Mouse (Mus musculus) bone marrow, adult 2 months (tissue): ENCODE results near the gene Aar2. TPM values are rescaled to one million over a fixed set of nuclear protein-coding genes. Genes with fewer than 3 reads are reported as not detected.

Experiments
- H3K27ac ChIP-seq: fragments of 200-500 bp; 2 replicates; pipeline ENCODE4 v1.5.1; 2012; ENCODE audit warnings: low read depth, mild to moderate bottlenecking, control low read depth, inconsistent platforms, low read length; ENCODE audit not compliant: control insufficient read depth, poor library complexity, insufficient read depth
- H3K4me1 ChIP-seq: fragments of 200-500 bp; 2 replicates; pipeline ENCODE4 v1.6.1; 2011; ENCODE audit warnings: low read length; ENCODE audit not compliant: control insufficient read depth, insufficient read depth
- H3K4me3 ChIP-seq: fragments of 200-500 bp; replicated peaks from 2 replicates; pipeline ENCODE3; 2011; ENCODE audit warnings: mild to moderate bottlenecking, low read depth, low read length, control low read depth; ENCODE audit not compliant: control insufficient read depth
- CTCF ChIP-seq: fragments of 200-500 bp; IDR thresholded peaks from 2 replicates; pipeline ENCODE4 v1.5.1; 2011; ENCODE audit warnings: low read length, control low read depth; ENCODE audit not compliant: control insufficient read depth, insufficient read depth
- POLR2A ChIP-seq: fragments of 200-500 bp; IDR thresholded peaks from 2 replicates; pipeline ENCODE4 v1.6.1; 2011; ENCODE audit warnings: low read depth, mild to moderate bottlenecking, control low read depth, low read length, borderline replicate concordance; ENCODE audit not compliant: control insufficient read depth
- WGBS: fragments of 180-500 bp; shearing (Covaris S2); methylation state at CpG from one replicate; pipeline ENCODE4 v1.1.7; 2018; 5-methylcytosine and 5-hydroxymethylcytosine counted together
- polyA plus RNA-seq: library from polyadenylated mRNA; stranded (reverse); fragments of >200 nt; gene quantifications from 2 replicates; pipeline ENCODE4 v1.2.4, GENCODE M21; 2011; ENCODE audit warnings: low replicate concordance; ENCODE audit not compliant: missing spikeins, insufficient read depth, insufficient read length

Gene Aar2
- polyA plus RNA-seq, 1 experiment = 15.1 TPM

DNA sequence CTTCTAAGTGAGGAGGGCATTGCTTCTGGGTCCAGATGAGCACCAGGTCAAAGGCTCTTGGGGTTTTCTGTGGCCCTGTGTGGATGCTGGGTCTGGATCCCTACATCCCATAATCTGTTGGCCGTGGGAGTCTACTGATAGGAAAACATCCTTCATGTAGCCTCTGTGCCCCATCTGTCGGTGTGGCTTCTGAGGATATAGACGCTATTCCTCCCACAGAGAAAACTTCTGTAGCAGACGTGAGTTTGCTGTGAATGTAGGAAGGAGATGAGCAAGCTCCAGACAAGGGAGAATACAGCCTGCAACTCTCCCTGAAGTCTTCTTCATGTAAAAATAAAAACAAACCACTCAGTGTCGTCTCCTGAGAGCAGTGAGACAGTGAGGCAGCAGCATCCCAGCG, 29.1 kb upstream of the Aar2 start:
- 82% methylated on average over 6 of the region's 6 CpGs for WGBS
- Histone ChIP-seq H3K4me1 (no peaks in the 10 kb centered on the region), H3K4me3 (no peak overlapping the region), H3K27ac (no peak overlapping the region)
- TF ChIP-seq CTCF = no peak
- no peak for TF ChIP-seq POLR2A

- H3K4me1 ChIP-seq = no peaks in the 10 kb centered on the region
- H3K4me3 ChIP-seq = no peak overlapping the region
- 79% methylated on average over 5 of the region's 5 CpGs for WGBS
- H3K27ac ChIP-seq = no peak overlapping the region
- no peak for TF ChIP-seq POLR2A
- TF ChIP-seq CTCF = no peak
Measured at GRCm38 (mm10) chr2:156519584-156519983, 27.8 kb upstream of the Aar2 start.

- 33% methylated on average over 11 of the region's 11 CpGs for WGBS
- Histone ChIP-seq H3K4me1 (no peaks in the 10 kb centered on the region), H3K4me3 (no peak overlapping the region), H3K27ac (no peak overlapping the region)
- no peak for TF ChIP-seq POLR2A
- TF ChIP-seq CTCF = no peak
Measured at GRCm38 (mm10) chr2:156522994-156523393, 24.4 kb upstream of the Aar2 start.

DNA sequence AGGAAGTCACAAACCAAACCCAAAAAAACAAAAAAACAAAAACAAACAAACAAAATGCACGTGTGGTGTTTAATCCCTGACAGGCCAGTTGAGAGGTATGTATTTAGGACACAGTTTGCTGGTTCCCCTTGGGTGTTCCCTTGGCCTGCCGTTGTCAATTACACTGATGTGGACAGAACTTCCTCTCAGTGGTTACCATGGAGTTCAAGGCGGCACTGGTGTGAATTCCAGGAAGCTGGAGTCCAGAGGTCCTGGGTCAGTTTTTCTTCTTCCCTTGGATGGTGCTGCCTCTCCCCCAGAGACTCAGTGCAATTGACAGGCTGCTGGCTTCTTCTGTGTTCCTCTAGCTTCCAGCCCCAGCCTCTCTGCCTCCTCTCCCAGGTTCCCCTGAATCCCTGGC, 23.3 kb upstream of the Aar2 start:
- Histone ChIP-seq H3K4me1 (no peaks in the 10 kb centered on the region), H3K4me3 (no peak overlapping the region), H3K27ac (no peak overlapping the region)
- no peak for TF ChIP-seq POLR2A
- no peak for TF ChIP-seq CTCF
- WGBS = 19% methylated on average over 3 of the region's 3 CpGs

DNA sequence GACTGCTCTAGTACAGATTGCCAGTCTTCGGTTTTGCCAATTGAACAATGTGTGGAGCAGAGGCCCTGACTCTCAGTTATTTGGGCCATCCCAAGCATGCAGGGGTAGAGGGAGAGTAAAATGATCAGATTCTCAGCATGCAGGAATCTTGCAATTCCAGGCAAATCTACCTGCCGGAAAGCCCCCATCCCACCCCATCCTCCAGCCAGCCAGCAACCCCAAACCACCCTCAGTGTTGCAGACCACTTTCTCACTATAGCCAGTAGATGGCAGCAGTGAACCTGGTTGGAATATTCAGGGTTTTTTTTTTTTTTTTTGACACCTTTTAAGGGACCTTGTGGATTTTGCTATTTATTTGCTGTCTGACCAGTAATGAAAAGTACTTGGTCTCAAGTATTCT, 17.7 kb upstream of the Aar2 start:
- Histone ChIP-seq H3K27ac (no peak overlapping the region), H3K4me1 (no peaks in the 10 kb centered on the region), H3K4me3 (no peak overlapping the region)
- TF ChIP-seq CTCF = peak; percentile 39; the same call in 1 of the 2 replicates
- TF ChIP-seq POLR2A = no peak
- WGBS = 54% methylated on average over 2 of the region's 2 CpGs

DNA sequence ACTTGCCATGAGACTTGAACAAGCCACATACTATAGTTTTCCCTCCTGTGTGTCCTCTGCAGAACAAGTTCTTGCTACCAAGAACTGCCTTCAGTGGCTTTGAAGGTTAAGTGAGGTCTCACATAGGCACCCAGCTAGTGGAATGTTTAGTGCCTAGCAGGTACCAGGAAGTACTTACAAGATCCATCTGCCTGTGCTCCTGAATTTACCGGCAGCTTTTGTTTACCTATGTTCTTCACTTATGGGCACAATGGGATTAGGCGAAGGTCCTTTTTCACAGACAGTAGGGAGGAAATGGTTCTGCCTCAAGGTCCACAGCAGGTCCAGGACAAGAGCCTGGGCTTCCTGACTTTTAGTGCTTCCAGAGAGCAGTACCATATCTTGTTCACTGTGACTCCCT, 14.2 kb upstream of the Aar2 start:
- Histone ChIP-seq H3K4me1 (no peaks in the 10 kb centered on the region), H3K27ac (no peak overlapping the region), H3K4me3 (no peak overlapping the region)
- WGBS = 71% methylated on average over 2 of the region's 2 CpGs
- TF ChIP-seq CTCF = no peak
- TF ChIP-seq POLR2A = no peak

- Histone ChIP-seq H3K27ac (no peak overlapping the region), H3K4me1 (no peaks in the 10 kb centered on the region), H3K4me3 (no peak overlapping the region)
- 65% methylated on average over 7 of the region's 7 CpGs for WGBS
- TF ChIP-seq POLR2A (no peak), CTCF (no peak)
Measured at GRCm38 (mm10) chr2:156538817-156539555, 8.4 kb upstream of the Aar2 start.

- WGBS = 82% methylated on average over 7 of the region's 7 CpGs
- TF ChIP-seq CTCF = no peak
- TF ChIP-seq POLR2A = no peak
- no peak overlapping the region for H3K27ac ChIP-seq
Measured at GRCm38 (mm10) chr2:156540991-156541390, 6.4 kb upstream of the Aar2 start.

DNA sequence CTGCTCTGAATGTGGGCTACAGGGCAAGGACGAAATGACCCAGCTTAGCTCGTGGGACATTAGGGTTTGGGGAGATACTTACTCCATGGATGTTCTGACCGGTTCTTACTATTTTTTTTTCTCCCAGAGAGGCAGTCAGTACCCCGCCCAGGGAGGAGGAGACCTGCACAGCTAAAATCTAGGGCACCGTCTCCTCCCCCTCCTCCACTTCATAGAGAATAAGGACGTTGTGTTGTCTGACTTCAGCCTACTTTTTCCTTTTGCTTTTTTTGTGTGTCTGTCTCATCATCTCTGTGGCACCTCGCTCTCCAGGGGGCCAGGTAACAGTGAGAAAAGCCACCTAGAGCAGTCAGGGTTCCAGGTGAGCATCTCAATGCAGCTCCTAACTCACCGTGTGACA, 5.0 kb upstream of the Aar2 start:
- TF ChIP-seq POLR2A = no peak
- no peak for TF ChIP-seq CTCF
- no peaks in the 10 kb centered on the region; the same call in 1 of the 2 replicates for H3K4me1 ChIP-seq
- H3K27ac ChIP-seq = no peak overlapping the region
- H3K4me3 ChIP-seq = no peak overlapping the region
- WGBS = 69% methylated on average over 8 of the region's 8 CpGs

More at GRCm38 (mm10) chr2:156540991-156541390, 6.4 kb upstream of the Aar2 start:
- Histone ChIP-seq H3K4me3 (no peak overlapping the region), H3K4me1 (no peaks in the 10 kb centered on the region)
